Mouse (Mus musculus) stomach, embryonic 14.5 days (tissue): ENCODE results near the gene Tctn3. TPM values are rescaled to one million over a fixed set of nuclear protein-coding genes. Genes with fewer than 3 reads are reported as not detected.

ENCODE experiments used
- ATAC-seq: fragments of 200-750 bp; cut with Nextera tagmentation; 2 replicates; pipeline ENCODE4 v1.8.0; 2017; ENCODE audit warnings: low read depth, moderate TSS enrichment; ENCODE audit not compliant: insufficient number of reproducible peaks, insufficient read depth, low FRiP score
- H3K27ac ChIP-seq: fragments of 300-500 bp; sonication (generic); 2 replicates; pipeline ENCODE4 v1.5.1; 2014; ENCODE audit warnings: mild to moderate bottlenecking, low read length, moderate library complexity, mixed read lengths
- H3K27me3 ChIP-seq: fragments of 300-500 bp; sonication (generic); 2 replicates; pipeline ENCODE4 v1.6.1; 2014; ENCODE audit warnings: low read length, control low read depth, mixed read lengths; ENCODE audit not compliant: control insufficient read depth, insufficient read depth
- H3K36me3 ChIP-seq: fragments of 300-500 bp; sonication (generic); 2 replicates; pipeline ENCODE4 v1.6.1; 2014; ENCODE audit warnings: mild to moderate bottlenecking, control low read depth, low read length, moderate library complexity, mixed read lengths; ENCODE audit not compliant: control insufficient read depth, insufficient read depth
- H3K4me1 ChIP-seq: fragments of 300-500 bp; sonication (generic); 2 replicates; pipeline ENCODE4 v1.6.1; 2014; ENCODE audit warnings: low read length, control low read depth, mixed read lengths; ENCODE audit not compliant: control insufficient read depth, insufficient read depth
- H3K4me2 ChIP-seq: fragments of 300-500 bp; sonication (generic); replicated peaks from 2 replicates; pipeline ENCODE4 v1.6.1; 2014; ENCODE audit warnings: low read depth, low read length, control low read depth
- H3K4me3 ChIP-seq: fragments of 300-500 bp; sonication (generic); 2 replicates; pipeline ENCODE4 v1.5.1; 2014; ENCODE audit warnings: low read depth, low read length, control low read depth
- H3K9ac ChIP-seq: fragments of 300-500 bp; sonication (generic); replicated peaks from 2 replicates; pipeline ENCODE4 v1.6.1; 2014; ENCODE audit warnings: low read depth, mild to moderate bottlenecking, control low read depth, low read length, moderate library complexity, mixed read lengths
- H3K9me3 ChIP-seq: fragments of 300-500 bp; sonication (generic); 2 replicates; pipeline ENCODE4 v1.6.1; 2016; ENCODE audit warnings: low read depth, low read length, control low read depth; ENCODE audit not compliant: control insufficient read depth
- WGBS: fragments of 180-500 bp; shearing (Covaris S2); extraction: QIAGEN DNeasy Blood & Tissue Kit; methylation state at CpG from one replicate; pipeline ENCODE4 v1.1.7; 2014; 5-methylcytosine and 5-hydroxymethylcytosine counted together
- polyA plus RNA-seq: library from polyadenylated mRNA; unstranded; fragments of >200 nt; fragmentation: Nextera tagmentation; extraction: Ambion mirVana; gene quantifications from 2 replicates; pipeline ENCODE4 v1.2.1, GENCODE M21; 2014

Gene Tctn3
- polyA plus RNA-seq, 1 experiment from 2014 or later: 10.4 TPM

DNA sequence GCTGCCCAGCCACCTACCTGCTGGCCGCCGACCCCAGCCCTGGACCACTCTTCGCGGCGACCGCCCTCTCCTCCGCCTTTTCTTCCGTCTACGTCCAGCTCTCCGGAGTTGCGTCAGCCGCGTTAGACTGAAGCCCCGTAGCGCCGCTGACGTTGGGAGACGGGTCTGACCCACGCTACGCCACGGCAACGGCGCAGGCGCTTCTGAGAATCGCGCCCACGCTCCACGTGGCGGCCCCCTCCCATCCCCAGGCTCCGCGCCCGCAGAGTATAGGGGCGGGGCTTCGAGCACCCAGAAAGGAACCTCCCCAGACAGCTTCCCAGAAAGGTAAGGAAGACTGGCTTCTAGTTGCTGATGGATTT lies 23.8 kb downstream of the Tctn3 start, which contains the start of gene Aldh18a1:
Gene Aldh18a1 (minus strand): TSS at position 171 of the 362 bp plus-strand sequence.
- Histone ChIP-seq H3K27ac (peak within 1 kb of the TSS; percentile 44), H3K9me3 (no peaks in the 10 kb centered on the region), H3K4me2 (peak within 1 kb of the TSS; percentile 89), H3K4me3 (peak within 1 kb of the TSS; percentile 90), H3K27me3 (no peaks in the 10 kb centered on the region), H3K36me3 (no peaks in the 10 kb centered on the region; the same call in 1 of the 2 replicates), H3K4me1 (peaks cover 7% of the 10 kb centered on the region; the same call in 1 of the 2 replicates), H3K9ac (peak within 1 kb of the TSS; percentile 71)
- peak; percentile 94 for ATAC-seq
- 0% methylated on average over 34 of the region's 34 CpGs for WGBS

DNA sequence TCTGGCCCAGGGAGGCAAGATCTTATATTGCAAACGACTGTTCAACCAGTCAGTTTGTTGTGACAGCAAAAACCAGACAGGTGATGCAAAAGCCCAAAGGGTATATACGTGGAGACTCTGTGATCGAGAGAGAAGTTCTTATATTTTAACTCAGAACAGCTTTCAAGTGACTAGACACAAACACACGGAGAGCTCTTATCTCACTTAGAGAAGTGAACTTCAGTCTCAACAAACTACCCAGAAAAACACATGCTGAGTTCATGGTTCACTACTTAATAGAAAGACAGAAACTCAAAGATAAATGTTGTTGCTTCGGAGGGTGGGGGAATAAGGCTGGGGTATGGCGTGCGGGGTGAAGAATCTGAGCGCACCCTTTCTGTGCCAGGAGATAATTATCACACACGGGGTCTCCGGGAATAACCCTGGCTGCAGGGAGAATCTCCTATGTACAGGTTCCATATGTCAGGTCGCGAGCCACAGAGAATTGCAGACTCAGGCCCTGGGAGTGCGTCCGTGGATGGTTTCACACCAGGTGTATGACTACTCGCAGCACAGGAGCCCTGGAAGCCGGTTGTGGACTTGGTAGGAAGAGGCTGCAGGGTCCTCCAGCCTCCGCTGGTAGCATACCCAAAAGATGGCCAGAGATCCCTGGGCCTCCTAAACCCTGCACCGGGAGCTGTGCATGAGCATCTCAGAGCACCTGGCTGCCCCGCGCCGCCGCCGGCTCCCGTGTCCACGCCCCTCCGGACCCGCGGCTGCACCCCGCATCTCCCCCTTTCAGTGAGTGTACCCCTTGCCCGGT lies 24.3 kb downstream of the Tctn3 start:
- H3K4me3 ChIP-seq: peak overlapping the region; percentile 90
- H3K4me1 ChIP-seq: peaks cover 7% of the 10 kb centered on the region; the same call in 1 of the 2 replicates
- no peaks in the 10 kb centered on the region; the same call in none of the 2 replicates for H3K36me3 ChIP-seq
- H3K27ac ChIP-seq: peak overlapping the region; percentile 44; the same call in 1 of the 2 replicates
- peak; percentile 60; the same call in 1 of the 2 replicates for ATAC-seq
- H3K4me2 ChIP-seq: peak overlapping the region; percentile 89
- H3K27me3 ChIP-seq: no peaks in the 10 kb centered on the region
- peak overlapping the region; percentile 71 for H3K9ac ChIP-seq
- H3K9me3 ChIP-seq: no peaks in the 10 kb centered on the region
- WGBS: 4% methylated on average over 30 of the region's 30 CpGs

DNA sequence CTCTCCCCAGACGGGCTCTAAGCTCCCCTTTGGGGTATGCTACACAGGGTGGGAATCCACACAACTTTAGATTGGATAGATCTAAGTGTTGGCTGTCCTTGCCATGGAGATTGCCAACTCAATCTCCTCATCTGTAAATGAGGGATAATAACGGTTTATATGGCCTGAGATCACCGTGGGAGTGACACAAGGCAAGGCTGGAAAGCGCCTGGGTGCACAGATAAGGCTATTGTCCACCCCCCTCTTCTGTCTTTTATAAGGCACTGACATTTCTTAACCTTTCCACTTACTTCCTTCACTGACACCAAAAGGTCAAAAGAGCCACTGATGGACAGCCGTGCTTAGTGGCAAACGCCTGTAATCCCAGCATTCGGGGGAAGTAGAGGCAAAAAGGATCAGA lies 25.1 kb downstream of the Tctn3 start:
- Histone ChIP-seq H3K27ac (no peak overlapping the region), H3K9ac (no peak overlapping the region), H3K9me3 (no peaks in the 10 kb centered on the region), H3K36me3 (peaks cover 8% of the 10 kb centered on the region), H3K4me2 (peak overlapping the region; percentile 89), H3K4me3 (peak overlapping the region; percentile 90), H3K4me1 (peaks cover 7% of the 10 kb centered on the region; the same call in 1 of the 2 replicates), H3K27me3 (no peaks in the 10 kb centered on the region)
- ATAC-seq: no peak
- WGBS: 58% methylated on average over 7 of the region's 7 CpGs

DNA sequence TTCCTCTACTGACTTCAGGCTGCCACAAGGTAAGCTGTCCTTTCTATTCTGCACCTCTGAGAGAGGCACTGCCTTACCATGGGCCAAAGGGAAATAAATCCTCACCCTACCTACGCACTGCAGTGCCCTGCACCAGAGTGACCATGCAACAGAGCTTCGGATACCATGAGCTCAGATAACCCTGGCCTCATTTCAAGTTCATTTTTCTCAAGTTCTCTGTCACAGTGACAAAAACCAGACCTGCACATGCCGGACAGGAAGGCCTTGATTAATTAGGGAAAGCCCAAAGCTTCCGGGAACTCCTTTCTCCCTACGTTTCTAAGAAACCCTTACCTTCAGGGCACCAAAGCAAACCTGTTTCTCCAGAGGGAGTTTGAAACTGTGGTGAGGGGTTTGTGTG lies 30.4 kb downstream of the Tctn3 start:
- Histone ChIP-seq H3K4me3 (no peak overlapping the region), H3K4me1 (0 out of 2 replicates have a peak, but pooled peaks cover under 1% of the 10 kb centered on the region), H3K9me3 (no peaks in the 10 kb centered on the region), H3K9ac (no peak overlapping the region), H3K27me3 (no peaks in the 10 kb centered on the region), H3K4me2 (no peak overlapping the region), H3K27ac (no peak overlapping the region), H3K36me3 (peaks cover 32% of the 10 kb centered on the region)
- no peak for ATAC-seq
- 33% methylated on average over 5 of the region's 5 CpGs for WGBS

DNA sequence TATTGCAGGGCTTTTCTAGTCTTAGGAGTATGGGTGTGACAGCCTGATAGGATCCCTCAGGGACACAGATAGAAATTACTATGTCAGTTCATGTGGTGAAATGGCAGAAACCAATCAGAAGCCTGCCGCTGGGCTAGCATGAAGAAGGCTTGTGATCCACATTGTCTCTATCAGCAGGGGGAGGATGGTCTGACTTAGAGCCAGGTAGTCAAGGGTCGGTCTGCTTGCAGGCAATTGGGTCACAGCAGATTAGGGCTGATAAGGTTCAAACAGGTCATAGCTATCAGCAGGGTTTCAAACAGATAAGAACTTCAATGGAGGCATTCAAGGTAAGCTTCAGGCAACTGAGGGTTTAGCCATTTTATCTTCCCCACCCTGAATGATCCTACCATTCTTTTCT lies 31.1 kb downstream of the Tctn3 start:
- no peaks in the 10 kb centered on the region for H3K9me3 ChIP-seq
- no peak overlapping the region for H3K27ac ChIP-seq
- ATAC-seq: no peak
- peaks cover 38% of the 10 kb centered on the region for H3K36me3 ChIP-seq
- H3K4me3 ChIP-seq: no peak overlapping the region
- no peaks in the 10 kb centered on the region for H3K27me3 ChIP-seq
- no peaks in the 10 kb centered on the region for H3K4me1 ChIP-seq
- no peak overlapping the region for H3K4me2 ChIP-seq
- WGBS: 83% methylated on average over 2 of the region's 2 CpGs
- no peak overlapping the region for H3K9ac ChIP-seq

DNA sequence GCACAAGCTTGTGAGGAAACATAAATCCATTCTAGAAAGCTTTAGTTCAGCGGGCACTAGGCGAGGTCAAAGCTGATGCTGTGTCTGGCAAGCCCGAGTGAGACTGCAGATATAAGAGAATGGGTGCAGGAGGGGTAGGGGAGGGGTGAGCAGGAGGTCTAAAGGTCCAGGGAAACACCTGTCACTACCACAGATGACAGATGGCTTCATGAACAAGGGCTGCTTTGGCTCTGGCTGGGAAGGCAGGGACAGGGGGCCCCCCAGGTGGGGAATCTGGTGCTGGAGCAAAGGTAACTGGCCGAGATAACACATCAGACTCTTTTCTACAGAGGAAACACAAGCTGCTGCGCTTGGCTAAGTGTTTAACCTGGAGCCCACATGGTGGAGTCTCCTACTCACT lies 36.6 kb downstream of the Tctn3 start:
- Histone ChIP-seq H3K4me3 (no peak overlapping the region), H3K4me2 (no peak overlapping the region), H3K9ac (no peak overlapping the region), H3K27me3 (no peaks in the 10 kb centered on the region), H3K36me3 (peaks cover 67% of the 10 kb centered on the region), H3K9me3 (peaks cover 3% of the 10 kb centered on the region), H3K4me1 (no peaks in the 10 kb centered on the region), H3K27ac (0 out of 2 replicates have a peak overlapping the region, but pooled peaks have one; percentile 33)
- peak; percentile 53 for ATAC-seq
- WGBS: 53% methylated on average over 5 of the region's 5 CpGs

DNA sequence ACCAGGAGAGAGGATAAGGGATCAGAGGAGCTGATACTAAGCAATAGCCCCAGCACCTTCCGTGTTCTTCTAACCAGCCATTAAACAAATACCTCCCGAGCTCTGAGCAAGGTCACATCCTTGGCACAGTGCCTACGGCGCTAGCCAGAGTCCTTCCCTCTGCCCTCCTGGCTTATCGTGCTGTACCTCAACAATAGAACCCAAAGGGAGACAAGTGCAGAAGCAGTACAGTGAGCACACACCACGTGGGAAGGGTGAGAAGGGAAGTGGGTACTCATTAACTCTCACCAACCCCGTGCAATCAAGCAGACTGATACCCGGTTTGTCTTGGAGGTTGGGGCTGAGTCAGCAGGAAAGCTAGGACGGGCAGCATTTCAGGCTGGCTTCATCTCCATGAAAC lies 41.3 kb downstream of the Tctn3 start:
- H3K27me3 ChIP-seq: no peaks in the 10 kb centered on the region
- H3K4me2 ChIP-seq: no peak overlapping the region
- no peak overlapping the region for H3K4me3 ChIP-seq
- no peak overlapping the region for H3K27ac ChIP-seq
- H3K9me3 ChIP-seq: peaks cover 13% of the 10 kb centered on the region
- 87% methylated on average over 9 of the region's 9 CpGs for WGBS
- peak; percentile 78 for ATAC-seq
- no peaks in the 10 kb centered on the region for H3K4me1 ChIP-seq
- no peak overlapping the region for H3K9ac ChIP-seq
- peaks cover 79% of the 10 kb centered on the region for H3K36me3 ChIP-seq

DNA sequence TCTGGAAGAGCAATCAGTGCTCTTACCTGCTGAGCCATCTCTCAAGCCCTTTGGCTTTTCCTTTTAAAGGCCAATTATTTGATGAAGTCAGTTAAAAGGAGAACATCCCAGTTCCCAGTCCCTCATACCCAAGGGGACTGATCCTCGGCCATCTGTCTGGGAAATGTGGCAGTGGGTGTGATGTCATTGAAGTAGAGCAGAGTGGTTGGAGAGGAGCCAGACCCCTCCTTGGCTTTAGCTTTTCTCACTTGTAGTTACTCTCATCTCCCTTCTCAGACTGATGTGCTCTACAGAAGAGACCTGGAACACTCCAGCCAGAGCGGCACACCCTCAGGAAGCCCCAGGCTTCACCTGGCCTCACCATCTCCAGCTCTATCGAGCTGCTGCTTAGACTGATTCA lies 44.4 kb downstream of the Tctn3 start:
- H3K9me3 ChIP-seq: peaks cover 13% of the 10 kb centered on the region
- H3K9ac ChIP-seq: no peak overlapping the region
- H3K4me3 ChIP-seq: no peak overlapping the region
- H3K4me2 ChIP-seq: no peak overlapping the region
- WGBS: 82% methylated on average over 3 of the region's 3 CpGs
- H3K4me1 ChIP-seq: no peaks in the 10 kb centered on the region
- no peak overlapping the region for H3K27ac ChIP-seq
- no peaks in the 10 kb centered on the region for H3K27me3 ChIP-seq
- ATAC-seq: no peak
- H3K36me3 ChIP-seq: peaks cover 85% of the 10 kb centered on the region
